Mouse (Mus musculus): ENCODE measurements around the gene Fxn.
"Not testable (repeated sequence)": the region's sequence is repeated elsewhere in the genome, so short reads cannot be mapped to it uniquely, and the experiment has no call there.

Fxn gene

DNA sequence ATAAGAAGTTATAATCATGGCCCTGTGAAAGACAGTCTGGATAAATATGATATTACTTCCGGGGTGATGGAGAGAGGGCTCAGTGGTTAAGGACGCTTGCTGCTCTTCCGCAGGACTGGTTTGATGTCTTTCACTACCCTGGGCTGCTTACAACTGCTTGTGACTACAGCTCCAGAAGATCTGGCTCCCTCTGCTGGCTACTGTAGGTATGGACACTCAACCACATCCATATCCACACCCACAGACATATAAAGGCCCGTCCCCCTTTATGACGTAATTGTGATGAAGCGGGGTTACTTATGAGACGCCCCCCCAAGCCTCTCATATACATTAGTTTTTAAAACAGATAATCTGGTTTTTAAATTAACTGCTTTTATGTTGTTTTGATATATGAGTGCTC, 15.4 kb downstream of the Fxn start:
- in situ Hi-C loops (cut with MboI; ENCODE audit: low pct_unique_long_range_greater_than_20kb in 1 of 2, low sequenced_read_pairs in 2 of 2, unreplicated experiment in 1 of 2): loop anchor here in 1 of 2 experiments (25.0 kb wide), 1 partner anchor 403 kb away; no protein-coding TSS in a partner anchor

DNA sequence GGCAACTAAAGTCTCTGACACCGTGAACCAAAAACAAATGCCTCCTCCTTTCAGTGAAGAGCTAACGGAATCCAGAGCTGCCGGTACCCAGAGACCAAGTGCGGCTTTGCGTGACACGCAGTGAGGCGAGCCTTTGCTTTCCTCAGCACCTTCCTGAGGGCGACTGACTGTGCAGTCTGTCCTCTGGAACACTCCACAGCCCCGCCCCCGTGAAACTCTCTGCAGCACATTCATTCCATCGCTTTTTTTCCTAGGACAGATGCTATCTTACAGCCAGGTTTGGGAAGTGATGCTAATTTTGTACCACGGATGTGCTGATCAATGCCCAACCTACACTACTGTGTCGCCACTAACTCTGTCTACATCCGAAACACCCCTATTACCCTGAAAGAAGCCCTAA, 17.7 kb downstream of the Fxn start:
- in situ Hi-C loops (cut with MboI; ENCODE audit: low pct_unique_long_range_greater_than_20kb in 1 of 2, low sequenced_read_pairs in 2 of 2, unreplicated experiment in 1 of 2): loop anchor here in 1 of 2 experiments (25.0 kb wide), 1 partner anchor 400 kb away; no protein-coding TSS in a partner anchor

DNA sequence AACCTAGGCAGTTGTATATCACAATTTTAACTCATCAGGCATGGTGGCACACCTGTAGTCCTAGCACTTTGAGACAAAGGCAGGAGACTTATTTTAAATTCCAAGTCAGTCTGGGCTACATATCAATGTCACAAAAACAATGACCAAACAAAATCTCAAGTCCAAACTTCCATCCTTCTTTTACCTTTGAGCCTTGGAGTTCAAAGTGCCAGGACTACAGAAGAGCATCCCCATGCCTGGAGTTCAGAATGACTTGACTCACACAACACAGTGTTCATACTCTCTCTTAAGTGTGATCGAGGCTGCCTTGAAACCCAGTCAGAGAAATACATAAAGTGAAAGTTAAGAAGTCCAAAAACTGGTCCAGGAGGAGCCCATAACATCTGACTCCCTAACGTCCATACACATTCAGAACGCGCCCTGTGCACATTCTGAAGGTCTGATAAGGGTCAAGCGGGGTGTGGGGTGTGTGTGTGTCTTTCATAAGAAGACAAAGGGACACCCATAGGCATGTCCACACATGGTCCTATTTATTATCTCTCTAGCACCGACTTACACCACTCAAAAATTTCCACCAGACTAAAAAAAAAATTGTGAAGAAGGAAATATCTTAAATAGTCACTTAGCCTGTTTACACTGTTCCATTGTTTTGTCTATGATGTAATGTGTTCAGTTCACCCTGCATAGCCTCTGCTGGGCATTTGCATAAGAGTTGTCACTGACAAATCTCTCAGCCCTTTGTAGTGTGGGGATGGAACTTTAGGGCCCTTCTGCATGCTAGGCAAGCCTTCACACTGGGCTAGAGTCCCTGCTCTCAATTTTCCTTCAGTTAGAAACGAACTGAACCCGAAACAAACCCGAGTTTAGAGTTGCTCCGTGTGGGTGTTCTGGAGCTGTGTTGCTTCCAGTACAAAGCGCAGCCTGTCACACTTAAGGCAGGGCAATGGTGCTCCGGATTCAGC, 20.7 kb downstream of the Fxn start:
- in situ Hi-C loops (cut with MboI; ENCODE audit: low pct_unique_long_range_greater_than_20kb in 1 of 2, low sequenced_read_pairs in 2 of 2, unreplicated experiment in 1 of 2): loop anchor here in 1 of 2 experiments (25.0 kb wide), 1 partner anchor 397 kb away; no protein-coding TSS in a partner anchor

DNA sequence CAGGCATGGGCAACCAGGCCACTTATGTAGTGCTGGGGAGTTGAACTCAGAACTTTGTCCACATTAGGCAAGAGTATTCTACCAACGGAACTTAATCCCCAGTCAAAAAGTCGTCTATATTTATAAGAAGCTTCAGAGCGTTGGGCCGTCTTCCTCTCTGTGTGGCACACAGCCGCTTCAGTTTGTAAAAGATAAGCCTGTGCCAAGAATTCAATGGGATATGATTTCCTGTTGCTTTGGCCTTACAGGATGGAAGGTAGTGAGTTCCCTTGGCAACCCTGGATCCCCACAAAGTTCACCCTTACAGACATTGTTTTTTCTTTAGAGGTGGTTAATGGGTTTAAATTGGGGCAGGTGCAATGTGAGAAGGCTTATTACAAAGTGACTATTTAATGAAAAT, 22.0 kb downstream of the Fxn start:
- in situ Hi-C loops (cut with MboI; ENCODE audit: low pct_unique_long_range_greater_than_20kb in 1 of 2, low sequenced_read_pairs in 2 of 2, unreplicated experiment in 1 of 2): loop anchor here in 1 of 2 experiments (25.0 kb wide), 1 partner anchor 396 kb away; no protein-coding TSS in a partner anchor

DNA sequence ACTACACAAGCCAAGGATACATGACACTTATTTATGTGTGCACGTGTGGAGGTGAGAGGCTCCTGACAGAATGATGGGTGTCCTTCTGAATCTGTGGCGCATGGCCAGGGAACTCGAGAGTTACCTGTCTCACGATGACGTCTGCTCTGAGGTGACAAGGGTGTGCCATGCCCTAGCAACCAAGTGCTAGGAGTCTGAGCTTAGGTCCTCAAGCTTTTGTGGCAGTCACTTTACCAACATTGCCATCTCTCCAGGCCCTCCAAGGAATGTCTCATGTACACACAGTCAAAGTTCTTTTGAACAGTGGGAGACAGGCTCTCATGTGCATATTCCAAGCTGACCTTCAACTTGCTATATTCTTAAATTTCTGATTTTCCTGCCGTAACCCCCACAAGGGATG, 22.4 kb downstream of the Fxn start:
- in situ Hi-C loops (cut with MboI; ENCODE audit: low pct_unique_long_range_greater_than_20kb in 1 of 2, low sequenced_read_pairs in 2 of 2, unreplicated experiment in 1 of 2): loop anchor here in 1 of 2 experiments (25.0 kb wide), 1 partner anchor 396 kb away; no protein-coding TSS in a partner anchor

DNA sequence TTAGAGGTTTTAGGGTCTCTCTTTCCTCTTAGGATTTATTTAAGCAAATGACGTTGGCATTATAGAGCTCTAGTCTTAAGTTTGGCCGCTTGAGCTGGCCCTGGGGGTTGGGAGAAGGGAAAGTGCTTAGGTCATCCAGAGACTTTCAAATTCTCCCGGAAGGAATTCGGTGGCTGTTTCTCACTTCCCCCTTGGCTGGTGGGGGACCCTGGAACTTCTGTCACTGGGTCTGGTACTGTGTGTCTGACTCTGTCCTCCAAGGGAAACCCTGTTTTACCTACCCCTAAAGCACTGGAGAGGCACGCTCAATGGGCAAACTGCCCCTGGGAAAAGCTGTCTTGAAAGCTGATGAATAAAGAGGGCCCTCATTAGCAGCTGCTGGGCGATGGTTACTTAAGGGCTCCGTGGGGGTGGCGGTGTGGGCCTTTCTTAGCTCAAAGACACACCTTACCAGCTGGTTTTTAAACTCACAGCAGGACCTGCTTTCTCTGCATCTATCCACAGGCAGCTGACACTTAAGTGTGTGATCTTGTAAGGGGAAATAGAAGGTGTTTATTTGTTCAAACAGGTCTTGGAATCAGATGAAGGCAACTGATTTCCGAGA, 26.6 kb downstream of the Fxn start:
- in situ Hi-C loops (cut with MboI; ENCODE audit: low pct_unique_long_range_greater_than_20kb in 1 of 2, low sequenced_read_pairs in 2 of 2, unreplicated experiment in 1 of 2): loop anchor here in 1 of 2 experiments (25.0 kb wide), 1 partner anchor 391 kb away; no protein-coding TSS in a partner anchor

DNA sequence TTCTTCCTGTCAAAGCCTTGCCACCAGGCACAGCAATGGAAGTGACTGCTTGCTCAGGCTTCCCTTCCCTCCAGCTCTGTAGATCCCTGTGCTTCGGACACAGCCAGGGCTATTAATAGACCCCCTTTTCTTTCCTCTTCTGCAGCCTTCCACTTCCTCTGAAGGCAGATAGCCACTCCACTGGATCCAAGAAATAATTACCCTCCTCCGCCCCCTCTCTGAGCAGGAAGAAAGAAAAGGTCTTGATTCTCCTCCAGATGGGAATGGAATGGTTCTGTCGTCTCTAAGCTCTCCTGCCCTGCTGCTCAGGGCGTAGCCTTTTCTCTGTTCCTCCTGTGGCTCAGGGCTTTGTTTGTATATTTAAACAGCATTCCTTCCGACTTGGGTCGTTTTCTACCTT, 28.5 kb downstream of the Fxn start:
- in situ Hi-C loops (cut with MboI; ENCODE audit: low pct_unique_long_range_greater_than_20kb in 1 of 2, low sequenced_read_pairs in 2 of 2, unreplicated experiment in 1 of 2): loop anchor here in 1 of 2 experiments (25.0 kb wide), 1 partner anchor 390 kb away; no protein-coding TSS in a partner anchor

DNA sequence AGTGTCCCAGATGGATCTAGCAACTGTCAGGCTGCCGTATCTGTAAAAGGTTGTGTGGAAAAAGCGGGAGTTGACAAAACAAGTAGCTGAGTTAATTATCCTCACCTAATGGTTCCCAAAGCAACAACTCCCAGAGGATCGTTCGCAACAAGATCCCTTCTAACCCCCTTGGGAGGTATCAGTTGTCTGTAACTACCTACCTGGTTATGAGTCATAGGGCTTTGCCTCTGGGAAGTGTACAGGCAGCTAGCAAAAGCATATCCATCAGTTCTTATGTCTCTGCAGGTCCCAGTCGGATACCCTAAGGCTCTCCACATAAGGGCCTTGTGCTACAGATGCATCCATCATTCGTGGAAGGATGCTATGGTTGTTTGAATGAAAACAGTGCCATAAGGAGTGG, 37.1 kb downstream of the Fxn start:
- in situ Hi-C loops (cut with MboI; ENCODE audit: low pct_unique_long_range_greater_than_20kb in 1 of 2, low sequenced_read_pairs in 2 of 2, unreplicated experiment in 1 of 2): no loop called here

DNA sequence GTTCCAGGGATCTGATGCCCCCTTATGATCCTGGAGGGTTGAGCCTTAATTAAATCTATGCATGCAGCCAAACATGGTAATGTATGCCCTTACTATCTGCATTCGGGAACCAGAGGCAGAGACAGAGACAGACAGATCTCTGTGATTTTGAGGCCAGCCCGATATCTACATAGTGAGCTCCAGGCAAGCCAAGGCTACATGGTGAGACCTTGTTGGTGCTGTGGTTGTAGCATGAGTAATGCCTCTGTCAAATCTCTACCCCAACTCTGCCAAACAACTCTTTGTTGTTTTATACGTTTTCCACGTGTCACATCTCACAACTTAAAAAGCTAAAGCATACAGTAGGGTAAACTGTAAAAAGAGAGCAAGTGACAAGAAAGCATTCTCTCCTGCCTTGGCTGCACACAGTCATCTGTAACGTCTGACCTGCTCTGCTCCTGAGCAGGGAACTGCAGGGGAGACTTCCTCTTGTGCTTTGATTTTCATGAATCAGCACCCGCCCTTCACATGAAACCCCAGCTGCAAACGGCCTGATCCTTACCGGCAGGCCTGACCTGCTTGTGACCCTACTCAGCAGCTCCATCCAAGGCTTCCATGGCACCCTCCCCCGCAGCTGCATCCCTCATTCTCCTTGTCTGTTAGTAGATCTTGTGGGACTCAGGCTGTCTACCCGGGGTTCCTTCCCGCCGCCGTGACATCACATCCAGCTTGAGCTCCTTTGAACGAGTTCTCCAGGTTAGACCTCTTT, 38.4 kb downstream of the Fxn start:
- in situ Hi-C loops (cut with MboI; ENCODE audit: low pct_unique_long_range_greater_than_20kb in 1 of 2, low sequenced_read_pairs in 2 of 2, unreplicated experiment in 1 of 2): no loop called here

DNA sequence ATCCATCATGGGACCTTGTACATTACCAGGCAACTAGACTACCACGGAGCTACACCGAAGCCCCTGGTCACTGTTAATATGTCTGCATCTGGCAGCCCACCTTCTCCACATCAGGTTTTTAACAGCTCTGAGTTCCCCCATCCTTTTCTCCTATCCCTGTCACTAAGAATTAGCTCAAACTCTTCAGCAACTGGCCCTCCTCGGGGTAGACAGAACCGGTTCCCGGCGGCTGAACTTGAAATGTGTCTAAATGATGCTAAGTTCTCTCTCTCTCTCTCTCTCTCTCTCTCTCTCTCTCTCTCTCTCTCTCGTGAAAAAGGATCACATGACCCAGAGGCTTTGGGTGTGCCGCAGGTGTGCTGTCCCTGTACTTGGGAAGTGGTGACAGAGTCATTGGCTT, 39.1 kb downstream of the Fxn start:
- in situ Hi-C loops (cut with MboI; ENCODE audit: low pct_unique_long_range_greater_than_20kb in 1 of 2, low sequenced_read_pairs in 2 of 2, unreplicated experiment in 1 of 2): no loop called here

DNA sequence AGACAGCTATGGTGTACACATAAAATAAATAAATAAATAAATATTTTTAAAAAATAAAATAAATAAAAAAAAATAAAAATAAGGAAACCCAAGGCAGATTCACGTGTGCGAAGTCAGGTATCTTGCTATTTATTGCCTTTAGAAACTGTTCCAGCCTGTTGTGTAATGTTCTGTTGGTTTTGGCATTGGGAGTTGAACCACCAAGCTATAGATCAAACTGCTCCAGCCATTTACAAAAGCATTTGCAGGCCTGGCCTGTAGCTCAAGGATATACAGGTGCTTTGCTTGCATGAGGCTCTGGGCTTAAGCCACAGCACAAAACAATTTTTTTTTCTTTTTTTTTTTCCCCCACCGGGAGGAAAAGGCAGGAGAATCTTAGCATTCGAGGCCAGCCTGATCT, 42.4 kb downstream of the Fxn start:
- in situ Hi-C loops (cut with MboI; ENCODE audit: low pct_unique_long_range_greater_than_20kb in 1 of 2, low sequenced_read_pairs in 2 of 2, unreplicated experiment in 1 of 2): no loop called here

DNA sequence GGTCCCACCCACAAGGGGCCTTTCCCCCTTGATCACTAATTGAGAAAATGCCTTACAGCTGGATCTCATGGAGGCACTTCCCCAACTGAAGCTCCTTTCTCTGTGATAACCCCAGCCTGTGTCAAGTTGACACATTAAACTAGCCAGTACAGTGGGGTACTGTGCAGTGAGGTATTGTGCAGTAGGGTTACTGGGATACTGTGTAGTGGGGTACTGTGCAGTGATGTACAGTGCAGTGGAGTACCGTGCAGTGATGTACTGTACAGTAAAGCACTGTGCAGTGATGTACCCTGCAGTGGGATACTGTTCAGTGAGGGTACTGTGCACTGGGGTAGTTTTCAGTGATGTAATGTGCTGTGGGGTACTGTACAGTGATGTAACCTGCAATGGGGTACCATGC, 48.0 kb downstream of the Fxn start:
- in situ Hi-C loops (cut with MboI; ENCODE audit: low pct_unique_long_range_greater_than_20kb in 1 of 2, low sequenced_read_pairs in 2 of 2, unreplicated experiment in 1 of 2): not testable (repeated sequence)

DNA sequence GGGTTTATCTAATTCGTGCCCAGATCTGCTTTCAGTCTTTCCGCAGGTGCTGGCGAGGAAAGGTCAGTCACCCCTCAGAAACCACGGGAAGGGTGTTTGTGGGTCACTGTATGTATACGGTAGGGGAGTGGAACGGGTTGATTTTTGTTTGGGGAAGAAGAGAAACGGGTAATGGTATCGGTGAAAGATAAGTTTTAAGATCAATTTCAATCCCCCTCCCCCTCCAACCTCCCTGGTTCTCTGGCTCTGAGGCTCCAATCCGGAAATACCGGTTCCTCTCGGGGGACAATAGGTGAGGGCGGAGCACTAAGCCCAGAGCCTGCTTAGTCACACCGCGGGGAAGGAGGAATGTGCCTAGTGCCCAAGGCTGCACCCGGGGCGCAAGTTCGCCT, 55.1 kb downstream of the Fxn start:
- in situ Hi-C loops (cut with MboI; ENCODE audit: low pct_unique_long_range_greater_than_20kb in 1 of 2, low sequenced_read_pairs in 2 of 2, unreplicated experiment in 1 of 2): no loop called here

DNA sequence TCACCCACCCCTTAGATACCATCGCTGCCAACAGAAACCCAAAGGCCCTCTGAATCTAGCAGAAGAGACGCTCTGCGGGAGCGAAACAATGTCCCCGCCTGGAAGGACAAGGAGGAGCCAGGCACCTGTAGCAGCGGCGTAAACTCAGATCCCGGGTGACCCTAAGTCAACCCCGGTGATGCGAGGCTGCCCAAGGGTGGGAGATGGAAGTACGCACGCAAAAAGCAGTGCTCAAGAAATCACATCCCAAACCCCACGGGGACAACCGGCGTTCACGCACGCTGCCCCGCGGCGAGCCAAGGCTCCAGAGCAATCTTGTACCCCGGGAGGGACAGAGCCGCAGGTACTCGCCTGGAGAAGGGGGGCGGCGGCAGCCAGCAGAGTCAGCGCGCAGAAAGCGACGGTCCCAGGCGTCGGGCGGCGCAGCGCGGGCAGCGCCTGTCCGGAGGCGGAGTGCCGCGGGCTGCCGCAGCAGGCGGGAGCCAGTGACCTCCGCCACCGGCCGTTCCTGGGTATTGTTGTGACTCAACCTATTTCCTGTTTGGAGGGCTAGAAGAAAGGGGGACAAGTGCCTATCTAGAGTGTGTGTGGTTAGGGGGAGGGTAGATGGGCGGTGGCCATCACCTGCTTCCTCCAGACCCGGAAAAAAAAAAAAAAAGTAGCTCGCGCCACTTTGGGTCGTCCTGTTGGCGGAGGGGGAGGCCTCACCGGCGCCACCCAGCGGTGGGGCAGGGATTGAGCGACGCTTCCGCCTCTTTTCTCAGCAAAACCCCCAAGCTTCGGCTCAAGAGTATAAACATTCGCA, 55.7 kb downstream of the Fxn start, which contains the start of gene Tjp2:
Gene Tjp2 (minus strand): TSS at position 531 of the 805 bp plus-strand sequence.
- in situ Hi-C loops (cut with MboI; ENCODE audit: low pct_unique_long_range_greater_than_20kb in 1 of 2, low sequenced_read_pairs in 2 of 2, unreplicated experiment in 1 of 2): no loop called here

DNA sequence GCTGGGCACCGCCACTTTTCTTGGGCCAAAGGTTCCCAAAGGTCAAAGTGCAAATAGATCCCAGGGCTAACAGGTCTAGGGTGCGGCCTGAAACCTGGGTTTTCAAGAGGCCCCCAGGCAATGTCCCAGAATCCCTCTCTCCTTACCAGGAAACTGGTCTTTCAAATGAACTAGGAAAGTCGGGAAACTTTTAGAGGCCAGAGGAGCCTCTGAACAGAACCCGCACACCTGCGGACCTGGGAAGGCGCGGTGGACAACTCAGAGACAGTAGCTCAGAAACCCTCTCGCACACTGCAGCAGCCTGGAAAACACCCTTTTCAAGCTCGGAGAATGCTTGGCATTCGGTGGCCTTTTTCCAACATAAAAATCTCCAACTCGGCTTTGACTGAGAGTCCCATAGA, 56.6 kb downstream of the Fxn start:
- in situ Hi-C loops (cut with MboI; ENCODE audit: low pct_unique_long_range_greater_than_20kb in 1 of 2, low sequenced_read_pairs in 2 of 2, unreplicated experiment in 1 of 2): no loop called here

DNA sequence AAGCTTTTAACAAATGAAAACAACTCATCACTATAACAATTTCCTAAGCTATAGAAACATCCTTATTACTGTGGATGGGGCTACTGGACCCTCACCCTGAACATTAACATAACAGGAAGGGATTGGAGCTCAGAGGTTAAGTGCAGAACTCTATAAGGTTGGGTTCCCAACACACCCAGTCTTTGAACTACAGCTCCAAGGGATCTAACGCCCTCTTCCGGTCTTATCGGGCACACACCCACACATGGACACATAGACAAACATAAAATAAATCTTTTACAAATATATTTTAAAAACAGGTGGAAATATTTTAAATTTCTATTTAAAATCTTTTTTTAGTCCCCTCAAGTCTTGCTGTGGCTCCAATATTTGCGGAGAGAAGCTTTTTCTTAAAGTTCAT, 59.0 kb downstream of the Fxn start:
- in situ Hi-C loops (cut with MboI; ENCODE audit: low pct_unique_long_range_greater_than_20kb in 1 of 2, low sequenced_read_pairs in 2 of 2, unreplicated experiment in 1 of 2): no loop called here

DNA sequence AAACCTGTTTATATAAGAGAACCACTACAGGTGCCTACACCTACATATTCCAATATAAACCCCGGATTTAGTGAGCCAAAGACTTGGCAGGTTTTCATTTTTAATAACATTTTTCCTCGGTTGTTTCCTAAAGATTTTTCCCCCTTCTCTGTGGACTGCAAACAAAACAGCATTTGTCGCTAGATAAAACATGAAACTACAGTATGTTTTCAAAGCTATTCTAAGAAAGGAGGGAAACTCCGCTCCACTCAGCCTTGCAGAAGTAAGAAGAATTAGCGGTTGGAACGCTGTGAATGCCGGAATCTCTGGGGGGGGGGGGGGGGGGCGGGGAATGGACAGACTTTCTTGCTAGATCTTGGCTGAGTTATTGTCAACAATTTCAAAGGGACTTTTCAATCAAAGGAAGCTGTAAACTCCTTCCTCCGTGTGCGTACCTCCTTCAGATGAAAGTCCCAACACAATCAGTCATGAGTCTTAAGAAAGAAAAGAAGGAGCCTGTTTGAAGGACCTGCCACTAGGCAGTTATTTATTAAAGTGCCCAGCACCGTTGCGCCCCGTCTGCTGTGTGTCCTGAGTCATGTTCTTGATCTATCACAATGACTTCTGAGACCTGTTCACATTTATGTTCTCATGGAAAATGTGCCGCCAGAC, 59.5 kb downstream of the Fxn start:
- in situ Hi-C loops (cut with MboI; ENCODE audit: low pct_unique_long_range_greater_than_20kb in 1 of 2, low sequenced_read_pairs in 2 of 2, unreplicated experiment in 1 of 2): no loop called here

All from mouse embryonic stem cell (cell line).